Mouse (Mus musculus): ENCODE data around the gene Fanci.

Gene Fanci

DNA sequence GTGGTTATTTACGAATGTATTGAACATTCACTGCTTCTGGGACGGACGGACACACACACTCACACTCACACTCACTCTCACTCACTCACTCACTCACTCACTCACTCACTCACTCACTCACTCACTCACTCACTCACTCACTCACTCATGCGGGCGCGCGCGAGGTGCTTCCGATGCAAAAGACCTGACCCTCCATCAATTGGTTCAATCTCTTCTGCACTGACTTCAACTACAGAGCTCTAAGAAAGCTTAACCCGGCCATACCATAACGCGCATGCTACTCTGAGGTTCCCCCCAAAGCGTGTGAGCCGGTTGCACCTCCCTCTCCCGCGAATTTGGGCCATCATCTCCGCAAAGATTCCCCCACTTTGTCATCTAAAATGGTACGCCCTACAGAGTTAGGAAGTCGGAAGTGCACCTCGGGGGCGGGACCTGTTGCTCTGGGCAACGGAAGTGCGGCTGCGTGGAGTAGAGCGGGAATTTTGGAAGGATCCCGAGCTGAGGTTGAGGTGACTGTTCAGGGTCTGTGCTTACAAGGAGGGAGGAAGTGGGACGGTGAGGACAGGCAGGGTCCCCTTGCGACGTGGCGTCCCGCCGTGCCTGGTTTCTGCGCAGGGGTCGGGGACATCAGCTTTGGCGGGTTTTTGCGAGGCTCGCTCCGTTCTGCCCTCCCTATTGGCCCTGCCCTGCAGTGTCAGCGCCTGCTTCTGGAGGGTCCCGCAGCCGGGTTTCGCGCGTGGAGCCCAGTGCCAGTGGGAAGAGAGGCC, at the start of gene Fanci:
Gene Fanci (plus strand): TSS at position 47 of the 767 bp plus-strand sequence.
- peak; percentile 94 for DNase-seq (ENCODE audit: low spot score)

- peak; percentile 65 for DNase-seq (ENCODE audit: low spot score)
Observed at GRCm38 (mm10) chr7:79345902-79346301, 45.8 kb upstream of the Fanci start.

DNA sequence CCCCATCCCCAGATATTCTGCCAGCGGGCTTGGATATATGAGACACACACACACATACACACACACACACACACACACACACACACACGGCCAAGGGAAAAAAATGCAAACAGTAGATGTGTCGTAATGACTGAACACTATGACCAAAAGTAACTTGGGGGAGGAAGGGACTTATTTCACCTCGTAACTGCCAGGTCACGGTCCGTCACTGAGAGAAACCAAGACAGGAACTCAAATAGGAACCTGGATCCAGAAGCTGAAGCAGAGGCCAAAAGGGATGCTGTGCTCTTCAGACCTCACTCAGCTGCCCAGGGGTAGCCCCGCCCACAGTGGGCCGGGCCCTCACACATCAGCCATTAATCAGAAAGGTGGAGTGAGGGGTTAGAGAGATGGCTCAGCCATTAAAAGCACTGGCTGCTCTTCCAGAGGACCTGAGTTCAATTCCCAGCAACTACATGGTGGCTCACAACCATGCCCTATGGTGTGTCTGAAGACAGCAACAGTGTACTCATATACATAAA, 45.1 kb upstream of the Fanci start:
- DNase-seq (ENCODE audit: low spot score): no peak

- no peak for DNase-seq (ENCODE audit: low spot score)
Observed at GRCm38 (mm10) chr7:79347108-79347813, 44.5 kb upstream of the Fanci start.

DNA sequence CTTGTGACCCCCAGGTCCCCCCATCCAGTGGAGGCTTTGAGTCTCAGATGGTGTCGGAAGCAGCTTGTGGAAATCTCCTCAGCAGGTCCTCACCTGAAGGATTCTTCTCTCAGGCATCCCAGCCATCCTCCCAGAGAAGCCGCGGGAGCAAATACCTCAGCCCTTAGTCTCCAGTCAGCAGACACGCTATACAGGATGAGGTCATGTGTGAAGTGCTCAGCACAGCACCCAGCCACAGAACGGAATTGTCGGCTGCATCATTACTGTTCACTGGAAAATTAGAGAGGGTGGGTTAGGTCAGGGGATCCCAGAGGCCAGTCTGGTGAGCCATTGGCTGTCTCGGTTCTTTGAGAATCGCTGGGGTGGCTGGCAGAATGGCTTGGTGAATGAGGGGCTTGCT, 42.9 kb upstream of the Fanci start:
- DNase-seq (ENCODE audit: low spot score): no peak

DNA sequence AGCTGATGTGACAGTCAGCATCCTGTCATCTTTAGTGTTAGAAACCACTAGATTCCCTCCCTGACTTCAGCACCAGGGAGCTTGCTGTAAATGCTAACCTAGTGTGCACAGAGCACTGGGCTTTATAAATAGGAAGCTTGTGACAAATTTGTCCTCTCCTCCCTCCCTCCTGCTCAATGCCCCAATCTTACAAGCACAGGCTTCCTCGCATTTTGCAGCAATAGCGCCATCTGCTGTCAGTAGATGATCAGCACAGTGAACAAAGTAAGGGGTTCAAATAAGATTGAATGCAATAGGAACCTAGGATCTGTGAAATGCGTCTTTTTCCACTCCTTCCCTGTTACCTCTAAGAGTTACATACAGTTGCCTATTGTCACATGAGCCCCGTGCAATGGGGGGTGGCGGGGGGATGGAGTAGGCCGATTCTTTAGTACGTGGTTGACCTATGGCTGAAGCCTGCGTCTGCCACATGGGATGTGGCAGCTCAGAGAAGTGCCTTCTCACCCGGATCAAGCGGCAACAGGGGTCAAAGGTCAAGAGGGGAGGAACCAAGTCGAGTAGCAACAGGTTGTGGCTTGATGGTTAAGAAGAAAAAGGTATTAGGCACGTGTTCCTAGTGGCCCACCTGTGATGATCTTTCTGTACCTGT, 41.9 kb upstream of the Fanci start:
- DNase-seq (ENCODE audit: low spot score): peak; percentile 79

DNA sequence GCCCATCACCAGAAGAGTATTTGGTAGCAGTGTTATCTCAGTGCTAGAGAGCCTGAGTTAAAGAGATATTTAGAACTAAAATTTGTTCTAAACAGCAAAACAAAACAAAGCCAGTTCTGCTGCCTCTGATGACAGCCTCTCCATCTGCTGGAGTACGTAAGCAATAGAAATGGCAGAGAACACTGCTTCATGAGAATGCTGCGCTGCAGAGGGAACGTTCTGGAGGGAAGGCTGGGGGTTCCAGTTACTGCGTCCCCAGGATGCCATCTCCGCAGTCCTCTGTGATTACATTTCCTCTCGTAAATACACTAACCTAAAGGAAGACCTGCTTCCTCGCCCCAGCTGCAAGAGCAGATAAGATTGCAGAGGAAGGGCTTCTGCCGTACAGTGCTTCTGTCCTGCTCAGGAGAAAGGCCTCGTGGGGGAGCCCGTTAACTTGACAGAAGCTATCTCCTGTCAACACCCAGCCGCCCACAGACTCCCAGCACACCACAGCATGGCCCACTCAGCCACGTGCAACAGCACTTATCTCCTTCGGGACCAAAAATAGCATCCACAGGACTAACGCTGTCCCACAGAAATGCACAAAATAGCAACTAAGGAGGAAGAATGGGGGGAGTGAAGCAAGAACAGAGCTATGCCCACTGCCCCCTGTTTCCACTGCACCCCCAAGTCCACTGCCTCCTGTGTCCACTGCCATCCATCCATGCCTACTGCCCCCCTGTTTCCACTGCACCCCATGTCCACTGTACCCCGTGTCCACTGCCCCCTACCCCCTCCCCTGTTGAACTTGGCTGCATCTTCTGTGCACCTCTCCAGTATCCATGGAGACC, 33.2 kb upstream of the Fanci start:
- DNase-seq (ENCODE audit: low spot score): no peak

GRCm38 (mm10) chr7:79359183-79359435, 32.6 kb upstream of the Fanci start:
- DNase-seq (ENCODE audit: low spot score): no peak

DNA sequence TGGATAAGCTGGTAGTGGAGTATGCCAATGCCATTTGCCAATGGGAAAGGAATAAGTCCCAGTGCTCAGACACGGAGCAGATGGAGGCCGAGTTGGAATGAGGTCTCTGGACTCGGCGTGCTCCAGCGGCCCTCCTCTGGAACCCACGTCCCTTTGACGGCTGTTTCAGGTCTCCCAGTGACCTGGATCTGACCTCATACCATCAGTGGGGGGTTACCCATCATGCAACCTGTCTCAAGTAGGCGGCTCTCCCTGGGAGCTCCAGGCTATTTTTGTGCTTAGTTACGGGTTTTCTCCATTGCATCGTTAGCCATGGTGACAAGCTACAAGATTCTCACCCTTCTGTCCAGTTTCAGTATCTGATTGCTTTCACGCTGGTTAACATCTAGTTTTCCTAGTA, 31.7 kb upstream of the Fanci start:
- no peak for DNase-seq (ENCODE audit: low spot score)

DNA sequence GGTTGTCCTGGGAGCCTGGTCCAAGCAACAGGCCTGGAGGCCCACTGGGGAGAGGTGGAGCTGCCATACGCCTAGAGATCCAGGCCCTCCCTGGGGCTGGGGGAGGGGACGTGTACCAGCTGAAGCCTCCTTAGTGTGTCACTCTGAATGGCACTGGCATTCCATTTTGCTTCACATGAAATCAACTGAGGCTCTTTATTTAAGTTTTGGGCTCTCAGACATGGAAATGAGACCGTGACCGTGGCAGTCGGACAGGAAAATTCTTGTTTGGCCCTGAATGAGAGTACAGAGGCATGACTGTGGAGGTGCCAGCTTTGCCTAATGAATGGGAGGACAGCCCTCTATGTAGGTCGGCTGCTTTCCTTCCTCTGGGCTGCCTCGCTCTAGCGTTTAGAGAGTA, 29.5 kb upstream of the Fanci start:
- DNase-seq (ENCODE audit: low spot score): no peak

DNA sequence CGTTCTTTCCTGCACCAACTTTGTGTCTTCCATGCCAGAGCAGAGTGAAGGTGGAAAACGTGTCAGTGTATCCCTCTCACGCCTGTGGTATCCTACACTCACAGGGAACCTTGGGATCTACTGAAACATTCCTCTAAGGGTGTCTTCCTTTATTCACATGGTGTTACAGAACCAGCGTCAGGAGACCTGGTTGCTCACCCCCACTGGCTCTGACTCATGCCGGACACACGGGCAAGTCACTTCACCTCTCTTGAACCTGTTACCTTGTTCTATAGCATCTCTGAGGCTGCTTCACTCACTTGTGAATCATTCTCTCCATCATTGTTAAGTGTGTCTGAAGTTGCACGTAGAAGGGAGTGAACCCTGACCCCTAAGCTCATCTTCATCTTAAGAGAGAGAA, 28.9 kb upstream of the Fanci start:
- DNase-seq (ENCODE audit: low spot score): no peak

- peak; percentile 84 for DNase-seq (ENCODE audit: low spot score)
Observed at GRCm38 (mm10) chr7:79363370-79364043, 28.2 kb upstream of the Fanci start.

DNA sequence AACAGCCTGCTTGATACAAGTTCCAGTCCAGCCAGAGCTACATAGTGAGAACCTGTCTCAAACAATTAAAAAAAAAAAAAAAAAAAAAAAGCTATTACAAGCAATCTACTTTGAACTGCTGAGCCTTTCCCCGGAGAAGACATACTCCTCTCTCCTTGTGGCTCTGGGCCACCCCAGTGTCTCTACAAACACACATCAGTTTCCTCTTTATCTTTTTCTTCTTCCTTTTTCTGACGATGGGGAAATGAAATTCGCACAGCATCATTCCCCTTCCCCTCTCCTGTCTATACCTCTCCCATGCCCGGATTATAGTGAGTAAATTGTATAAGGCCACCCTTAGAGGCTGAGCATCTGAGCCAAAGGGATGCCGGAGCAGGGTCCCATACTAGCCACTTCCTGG, 23.1 kb upstream of the Fanci start:
- no peak for DNase-seq (ENCODE audit: low spot score)

DNA sequence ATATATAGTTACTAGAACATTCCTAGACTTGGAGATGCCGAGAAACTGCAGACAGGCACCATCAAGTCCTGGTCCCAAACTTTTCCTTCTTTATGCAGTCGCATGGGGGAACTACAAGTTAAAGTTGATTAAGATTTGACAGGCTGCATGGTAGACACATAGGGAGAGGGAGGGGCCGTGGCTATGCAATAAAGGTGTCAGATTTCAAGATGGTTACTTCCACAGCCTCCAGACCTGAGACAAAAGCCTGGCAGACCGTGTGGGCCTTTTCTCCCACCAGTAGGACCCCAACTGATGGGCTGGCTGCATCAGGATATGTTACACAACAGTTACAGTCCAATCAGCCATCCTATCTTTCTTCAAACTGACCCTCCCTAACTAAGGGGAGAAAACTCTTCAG, 22.3 kb upstream of the Fanci start:
- DNase-seq (ENCODE audit: low spot score): no peak

GRCm38 (mm10) chr7:79371321-79371879, 20.3 kb upstream of the Fanci start:
- DNase-seq (ENCODE audit: low spot score): peak; percentile 77

- DNase-seq (ENCODE audit: low spot score): no peak
Observed at GRCm38 (mm10) chr7:79374017-79374416, 17.7 kb upstream of the Fanci start.

- DNase-seq (ENCODE audit: low spot score): no peak
Observed at GRCm38 (mm10) chr7:79375594-79375993, 16.1 kb upstream of the Fanci start.

DNA sequence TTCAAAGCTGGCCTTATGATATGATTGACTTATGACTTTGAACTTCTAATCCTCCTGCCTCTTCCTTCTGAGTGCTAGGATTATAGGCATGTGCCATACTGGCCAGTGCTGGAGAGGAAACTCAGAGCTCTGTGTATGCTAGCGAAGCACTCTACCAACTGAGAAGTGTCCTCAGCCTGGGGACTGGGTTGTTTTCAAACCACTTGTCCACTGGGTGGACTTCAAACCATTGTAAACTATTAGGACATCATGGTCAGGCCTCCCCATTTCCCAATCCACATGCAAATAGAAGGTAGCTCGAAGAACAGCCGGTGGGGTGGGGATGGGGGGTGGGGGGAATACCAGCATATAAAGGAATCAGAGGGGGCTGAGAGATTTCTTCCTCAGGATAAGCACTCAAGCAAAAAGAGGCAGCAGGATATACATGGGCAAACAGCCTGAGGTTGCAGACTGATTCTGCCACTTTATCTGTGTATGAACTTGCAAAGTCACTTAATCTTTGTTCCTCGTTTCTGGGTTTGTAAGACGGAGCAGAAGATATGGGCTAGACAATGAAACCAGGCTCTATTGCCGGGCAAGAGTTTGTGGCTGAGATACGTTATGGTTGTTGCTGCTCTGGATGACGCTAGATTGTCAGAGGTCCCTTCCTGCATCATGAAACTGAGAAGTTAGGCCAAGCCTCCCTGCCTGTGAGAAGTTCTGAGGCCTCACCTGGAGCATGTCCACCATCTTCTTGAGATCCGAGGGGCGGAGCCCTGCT, 15.0 kb upstream of the Fanci start:
- DNase-seq (ENCODE audit: low spot score): peak; percentile 63

DNA sequence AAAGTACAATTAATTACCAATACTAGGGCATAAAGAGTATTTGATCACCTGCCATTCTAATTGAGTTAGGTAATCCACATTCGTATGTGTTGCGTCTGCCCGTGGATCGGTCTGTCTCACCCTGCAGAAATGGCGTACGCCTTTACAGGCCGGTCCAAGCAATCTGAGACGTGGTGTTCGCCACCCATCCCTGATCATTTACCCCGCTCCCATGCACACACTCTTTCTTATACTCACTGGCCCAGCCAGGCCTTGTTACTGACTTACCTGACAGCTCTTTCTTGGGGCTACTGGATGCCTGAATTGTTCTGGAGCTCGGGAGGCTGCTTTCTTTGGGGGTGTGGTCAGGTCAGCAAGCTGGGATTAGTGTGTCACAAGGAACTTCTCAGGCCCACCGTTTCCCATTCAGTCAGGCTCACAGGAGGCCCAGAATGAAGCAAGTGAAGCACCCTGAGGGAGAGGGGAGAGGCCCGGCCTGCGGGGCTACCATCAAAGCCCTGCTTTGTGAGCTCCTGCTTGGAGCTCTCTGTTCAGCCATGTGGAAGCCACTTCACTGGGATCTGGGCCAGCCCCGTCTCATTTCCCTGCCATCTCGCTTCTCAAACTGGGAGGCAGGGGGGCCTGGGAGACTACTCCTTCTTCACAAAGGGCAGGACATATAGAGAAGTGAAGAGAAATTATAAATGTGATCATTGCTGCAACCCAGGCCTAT, 5.2 kb upstream of the Fanci start, which contains the start of gene Rlbp1:
Gene Rlbp1 (minus strand): TSS at position 627 of the 712 bp plus-strand sequence.
- DNase-seq (ENCODE audit: low spot score): no peak

GRCm38 (mm10) chr7:79387140-79387539, 4.6 kb upstream of the Fanci start:
- DNase-seq (ENCODE audit: low spot score): no peak
